Mouse (Mus musculus) cortical plate, adult 2 months (tissue): ENCODE data around the gene Fam81a.

Experiments used
- CTCF ChIP-seq: fragments of 200-500 bp; IDR thresholded peaks from 2 replicates; pipeline ENCODE4 v1.5.1; 2011; ENCODE audit warnings: mild to moderate bottlenecking, control low read depth, low read length; ENCODE audit not compliant: insufficient read depth; ENCODE audit errors: extremely low read depth
- POLR2A ChIP-seq: fragments of 200-500 bp; IDR thresholded peaks from 2 replicates; pipeline ENCODE4 v1.6.1; 2011; ENCODE audit warnings: mild to moderate bottlenecking, low read length, control low read depth; ENCODE audit not compliant: insufficient read depth; ENCODE audit errors: extremely low read depth

GRCm38 (mm10) chr9:70042935-70043334 lies 99.4 kb downstream of the Fam81a start:
- TF ChIP-seq CTCF (no peak), POLR2A (no peak)
